Mouse (Mus musculus) heart, postnatal 0 days (tissue): ENCODE results near the gene Sox8. TPM values are rescaled to one million over a fixed set of nuclear protein-coding genes. Genes with fewer than 3 reads are reported as not detected.

Experiments
- ATAC-seq: fragments of 200-750 bp; cut with Nextera tagmentation; 2 replicates; pipeline ENCODE4 v1.8.0; 2017; ENCODE audit warnings: low read depth, moderate number of reproducible peaks, moderate library complexity; ENCODE audit not compliant: insufficient read depth
- DNase-seq: peaks from one replicate; pipeline ENCODE4 v3.0.0-alpha.2; 2016; ENCODE audit warnings: low spot score
- H3K27ac ChIP-seq: fragments of 300-500 bp; sonication (generic); 2 replicates; pipeline ENCODE4 v1.5.1; 2014; ENCODE audit warnings: low read depth, mild to moderate bottlenecking
- H3K27me3 ChIP-seq: fragments of 300-500 bp; sonication (generic); 2 replicates; pipeline ENCODE4 v1.6.1; 2014; ENCODE audit warnings: low read length, mixed read lengths; ENCODE audit not compliant: control insufficient read depth, insufficient read depth
- H3K36me3 ChIP-seq: fragments of 300-500 bp; sonication (generic); replicated peaks from 2 replicates; pipeline ENCODE4 v1.6.1; 2014; ENCODE audit warnings: low read length, mixed read lengths; ENCODE audit not compliant: control insufficient read depth, insufficient read depth
- H3K4me1 ChIP-seq: fragments of 300-500 bp; sonication (generic); 2 replicates; pipeline ENCODE4 v1.6.1; 2014; ENCODE audit warnings: antibody characterized with exemption; ENCODE audit not compliant: control insufficient read depth, insufficient read depth
- H3K4me2 ChIP-seq: fragments of 300-500 bp; sonication (generic); 2 replicates; pipeline ENCODE4 v1.6.1; 2014; ENCODE audit warnings: low read depth, mild to moderate bottlenecking, low read length, moderate library complexity
- H3K4me3 ChIP-seq: fragments of 300-500 bp; sonication (generic); 2 replicates; pipeline ENCODE4 v1.5.1; 2014; ENCODE audit warnings: low read depth, low read length
- H3K9ac ChIP-seq: fragments of 300-500 bp; sonication (generic); replicated peaks from 2 replicates; pipeline ENCODE4 v1.6.1; 2014; ENCODE audit warnings: low read depth, low read length, mixed read lengths
- H3K9me3 ChIP-seq: fragments of 300-500 bp; sonication (generic); replicated peaks from 2 replicates; pipeline ENCODE4 v1.6.1; 2016; ENCODE audit warnings: low read length; ENCODE audit not compliant: control insufficient read depth
- CTCF ChIP-seq: IDR thresholded peaks from 2 replicates; pipeline ENCODE4 v1.5.1; 2016; ENCODE audit warnings: antibody characterized with exemption, control low read depth, low read depth
- EP300 ChIP-seq: IDR thresholded peaks from 2 replicates; pipeline ENCODE4 v1.6.1; 2016; ENCODE audit warnings: antibody characterized with exemption, low read depth
- WGBS: fragments of 180-500 bp; shearing (Covaris S2); extraction: QIAGEN DNeasy Blood & Tissue Kit; methylation state at CpG from one replicate; pipeline ENCODE4 v1.1.7; 2014; 5-methylcytosine and 5-hydroxymethylcytosine counted together
- polyA plus RNA-seq: library from polyadenylated mRNA; unstranded; fragments of >200 nt; fragmentation: Nextera tagmentation; extraction: Ambion mirVana; gene quantifications from 2 replicates; pipeline ENCODE4 v1.2.1, GENCODE M21; 2015
- total RNA-seq: library from RNA; depleted of rRNA; stranded (reverse); fragments of >200 nt; gene quantifications from 2 replicates; pipeline ENCODE4 v1.2.3, GENCODE M21; 2014; ENCODE audit warnings: low replicate concordance

Sox8 gene
- total and polyA plus RNA-seq, 2 experiments from 2014 or later: 0.11 TPM; not detected in 1

GRCm38 (mm10) chr17:25610151-25610550 lies 39.7 kb upstream of the Sox8 start:
- ATAC-seq (peak; percentile 57), DNase-seq (peak; percentile 47)
- H3K4me1 ChIP-seq: 0 out of 2 replicates have a peak, but pooled peaks cover 5% of the 10 kb centered on the region
- H3K4me3 ChIP-seq: no peak overlapping the region
- no peak overlapping the region for H3K9ac ChIP-seq
- no peak overlapping the region for H3K27ac ChIP-seq
- TF ChIP-seq CTCF (no peak), EP300 (no peak)
- H3K27me3 ChIP-seq: no peaks in the 10 kb centered on the region
- WGBS: 21% methylated on average over 9 of the region's 9 CpGs
- no peak overlapping the region for H3K4me2 ChIP-seq
- H3K9me3 ChIP-seq: no peaks in the 10 kb centered on the region
- H3K36me3 ChIP-seq: peaks cover 27% of the 10 kb centered on the region

- TF ChIP-seq EP300 (no peak), CTCF (no peak)
- H3K27ac ChIP-seq: no peak overlapping the region
- peaks cover 27% of the 10 kb centered on the region for H3K36me3 ChIP-seq
- no peak overlapping the region for H3K4me3 ChIP-seq
- WGBS: 69% methylated on average over 3 of the region's 3 CpGs
- H3K27me3 ChIP-seq: no peaks in the 10 kb centered on the region
- DNase-seq (no peak), ATAC-seq (no peak)
- no peak overlapping the region for H3K4me2 ChIP-seq
- H3K9ac ChIP-seq: no peak overlapping the region
- no peaks in the 10 kb centered on the region for H3K9me3 ChIP-seq
- H3K4me1 ChIP-seq: 0 out of 2 replicates have a peak, but pooled peaks cover 5% of the 10 kb centered on the region
Observed at GRCm38 (mm10) chr17:25609506-25609828, 39.0 kb upstream of the Sox8 start.

GRCm38 (mm10) chr17:25608821-25609505 lies 38.5 kb upstream of the Sox8 start:
- ATAC-seq (no peak), DNase-seq (no peak)
- no peaks in the 10 kb centered on the region for H3K27me3 ChIP-seq
- no peak overlapping the region for H3K27ac ChIP-seq
- no peak overlapping the region for H3K4me2 ChIP-seq
- no peak overlapping the region for H3K4me3 ChIP-seq
- H3K4me1 ChIP-seq: 0 out of 2 replicates have a peak, but pooled peaks cover 5% of the 10 kb centered on the region
- TF ChIP-seq CTCF (no peak), EP300 (no peak)
- no peak overlapping the region for H3K9ac ChIP-seq
- H3K9me3 ChIP-seq: no peaks in the 10 kb centered on the region
- H3K36me3 ChIP-seq: peaks cover 25% of the 10 kb centered on the region
- 56% methylated on average over 10 of the region's 10 CpGs for WGBS

GRCm38 (mm10) chr17:25608137-25608785 lies 37.8 kb upstream of the Sox8 start:
- H3K4me1 ChIP-seq: 0 out of 2 replicates have a peak, but pooled peaks cover 5% of the 10 kb centered on the region
- no peaks in the 10 kb centered on the region for H3K9me3 ChIP-seq
- H3K27me3 ChIP-seq: no peaks in the 10 kb centered on the region
- TF ChIP-seq EP300: no peak
- TF ChIP-seq CTCF: no peak
- ATAC-seq: no peak
- 88% methylated on average over 11 of the region's 11 CpGs for WGBS
- H3K27ac ChIP-seq: no peak overlapping the region
- peaks cover 18% of the 10 kb centered on the region for H3K36me3 ChIP-seq
- H3K9ac ChIP-seq: no peak overlapping the region
- no peak overlapping the region for H3K4me2 ChIP-seq
- DNase-seq: no peak
- H3K4me3 ChIP-seq: no peak overlapping the region

- no peaks in the 10 kb centered on the region for H3K27me3 ChIP-seq
- TF ChIP-seq CTCF (no peak), EP300 (no peak)
Observed at GRCm38 (mm10) chr17:25604234-25604633, 33.7 kb upstream of the Sox8 start.

More at GRCm38 (mm10) chr17:25604234-25604633, 33.7 kb upstream of the Sox8 start:
- no peak for DNase-seq
- no peak overlapping the region for H3K27ac ChIP-seq
- H3K4me3 ChIP-seq: no peak overlapping the region
- no peaks in the 10 kb centered on the region for H3K4me1 ChIP-seq
- WGBS: 74% methylated on average over 5 of the region's 5 CpGs
- no peak for ATAC-seq
- peaks cover 7% of the 10 kb centered on the region; the same call in 1 of the 2 replicates for H3K36me3 ChIP-seq
- H3K9ac ChIP-seq: no peak overlapping the region
- no peak overlapping the region for H3K4me2 ChIP-seq
- no peaks in the 10 kb centered on the region for H3K9me3 ChIP-seq
